Mouse (Mus musculus) testis, adult 2 months (tissue): Measurements from ENCODE around the gene Msl1. TPM values are rescaled to one million over a fixed set of nuclear protein-coding genes. Genes with fewer than 3 reads are reported as not detected.
A peak's percentile ranks its signal among the peaks of the same experiment; 100 is the strongest.

ENCODE experiments used
- H3K27ac ChIP-seq: fragments of 200-500 bp; 2 replicates; pipeline ENCODE4 v1.5.1; 2012; ENCODE audit warnings: low read depth, low read length; ENCODE audit not compliant: control insufficient read depth, insufficient read depth
- H3K27me3 ChIP-seq: fragments of 200-500 bp; 2 replicates; pipeline ENCODE4 v1.6.1; 2012; ENCODE audit warnings: mild to moderate bottlenecking, low read length, moderate library complexity; ENCODE audit not compliant: control insufficient read depth, insufficient read depth
- H3K36me3 ChIP-seq: fragments of 200-500 bp; 2 replicates; pipeline ENCODE4 v1.6.1; 2012; ENCODE audit warnings: mild to moderate bottlenecking, low read length; ENCODE audit not compliant: control insufficient read depth, insufficient read depth
- H3K4me1 ChIP-seq: fragments of 200-500 bp; 2 replicates; pipeline ENCODE4 v1.6.1; 2012; ENCODE audit warnings: low read length; ENCODE audit not compliant: control insufficient read depth, insufficient read depth
- H3K4me3 ChIP-seq: fragments of 200-500 bp; 2 replicates; pipeline ENCODE4 v1.5.1; 2012; ENCODE audit warnings: low read depth, mild to moderate bottlenecking, low read length, moderate library complexity, mixed read lengths; ENCODE audit not compliant: control insufficient read depth
- CTCF ChIP-seq: fragments of 200-500 bp; IDR thresholded peaks from 2 replicates; pipeline ENCODE4 v1.5.1; 2012; ENCODE audit warnings: low read depth, mild to moderate bottlenecking, inconsistent platforms, low read length, moderate library complexity; ENCODE audit not compliant: control insufficient read depth, insufficient read depth, insufficient replicate concordance
- POLR2A ChIP-seq: fragments of 200-500 bp; IDR thresholded peaks from 2 replicates; pipeline ENCODE4 v1.6.1; 2012; ENCODE audit warnings: low read depth, mild to moderate bottlenecking, inconsistent platforms, low read length, moderate library complexity; ENCODE audit not compliant: control insufficient read depth
- polyA plus RNA-seq: library from polyadenylated mRNA; depleted of rRNA; stranded (reverse); fragments of >200 nt; gene quantifications from 2 replicates; pipeline ENCODE4 v1.2.3, GENCODE M21; 2012

The Msl1 gene
- polyA plus RNA-seq, 1 experiment, result 143 TPM

DNA sequence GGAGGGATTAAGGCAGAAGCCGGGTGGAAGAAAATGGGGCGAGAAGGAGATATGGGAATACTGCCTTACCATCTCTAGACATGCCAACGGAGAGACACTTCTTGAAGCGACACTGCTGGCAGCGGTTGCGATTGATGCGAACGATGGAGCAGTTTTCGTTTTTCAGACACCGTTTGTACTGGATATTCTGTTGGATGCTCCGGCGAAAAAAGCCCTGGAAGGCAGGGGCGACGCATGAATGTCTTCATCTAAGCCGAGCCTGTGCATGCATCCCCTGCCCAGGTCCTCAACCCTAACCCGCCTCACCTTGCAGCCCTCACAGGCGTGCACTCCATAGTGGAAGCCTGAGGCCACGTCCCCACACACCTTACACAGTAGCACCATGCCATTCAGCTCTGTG, 24.2 kb upstream of the Msl1 start:
- no peaks in the 10 kb centered on the region for H3K27me3 ChIP-seq
- no peak overlapping the region for H3K27ac ChIP-seq
- H3K4me1 ChIP-seq, result peaks cover 46% of the 10 kb centered on the region
- TF ChIP-seq CTCF (no peak), POLR2A (no peak)
- no peak overlapping the region for H3K4me3 ChIP-seq
- H3K36me3 ChIP-seq, result no peaks in the 10 kb centered on the region

DNA sequence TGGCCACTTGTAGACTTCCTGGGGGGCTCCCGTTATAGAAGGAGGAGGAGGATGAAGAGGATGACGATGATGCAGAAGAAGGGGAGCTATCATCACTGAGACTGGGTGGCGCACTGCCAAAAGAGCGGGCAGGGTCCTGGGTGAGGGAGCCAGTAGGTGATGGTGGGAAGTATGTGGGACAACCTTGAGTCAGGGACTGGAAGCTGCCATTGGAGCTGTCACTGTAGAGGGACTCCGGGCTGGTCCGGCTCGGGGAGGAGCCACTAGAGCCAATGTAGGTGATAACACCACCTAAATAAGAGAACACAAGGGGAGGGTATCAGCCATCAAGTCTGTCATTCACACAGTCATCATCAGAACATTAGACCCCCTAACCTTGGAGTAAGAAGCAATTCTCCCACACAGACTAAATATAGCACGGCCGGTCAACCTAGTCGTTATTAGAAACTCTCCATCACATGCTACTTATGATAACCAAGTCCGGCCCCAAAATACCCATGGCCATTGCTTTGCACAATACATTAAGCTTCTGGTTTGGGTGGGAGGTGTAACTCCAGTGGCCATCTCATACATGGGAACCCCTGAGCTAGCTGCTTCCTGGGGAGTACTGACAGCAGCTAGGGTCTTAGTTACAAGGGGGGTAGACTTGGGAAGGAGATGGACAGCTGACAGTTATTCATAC, 23.3 kb upstream of the Msl1 start:
- no peaks in the 10 kb centered on the region for H3K36me3 ChIP-seq
- no peaks in the 10 kb centered on the region for H3K27me3 ChIP-seq
- TF ChIP-seq CTCF, result no peak
- no peak for TF ChIP-seq POLR2A
- no peak overlapping the region for H3K27ac ChIP-seq
- peaks cover 48% of the 10 kb centered on the region for H3K4me1 ChIP-seq
- no peak overlapping the region; the same call in 1 of the 2 replicates for H3K4me3 ChIP-seq

DNA sequence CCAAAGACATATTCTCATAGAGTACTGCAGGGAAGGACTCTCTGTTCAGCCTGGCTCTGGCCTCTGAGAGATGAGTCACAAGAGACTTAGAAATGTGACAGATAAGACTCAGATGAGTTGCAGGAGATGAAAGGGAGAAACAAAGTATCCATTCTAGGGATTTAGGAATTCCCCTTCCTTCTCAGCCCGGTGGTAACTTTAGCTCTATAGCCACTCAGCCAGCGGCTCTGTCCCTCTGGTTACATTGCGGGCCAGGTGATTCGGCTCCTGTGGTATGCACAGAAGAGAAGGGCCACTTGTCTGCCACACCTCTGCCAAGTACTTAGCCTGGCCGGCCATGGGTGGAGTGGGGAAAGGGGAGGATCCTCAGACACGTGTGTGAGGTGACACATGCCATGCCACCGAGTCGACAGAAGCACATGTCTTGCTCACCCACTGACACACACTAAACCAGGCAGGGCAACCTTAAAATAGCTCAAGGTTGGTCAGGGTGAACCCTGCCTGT, 22.6 kb upstream of the Msl1 start:
- TF ChIP-seq CTCF, result no peak
- no peak for TF ChIP-seq POLR2A

DNA sequence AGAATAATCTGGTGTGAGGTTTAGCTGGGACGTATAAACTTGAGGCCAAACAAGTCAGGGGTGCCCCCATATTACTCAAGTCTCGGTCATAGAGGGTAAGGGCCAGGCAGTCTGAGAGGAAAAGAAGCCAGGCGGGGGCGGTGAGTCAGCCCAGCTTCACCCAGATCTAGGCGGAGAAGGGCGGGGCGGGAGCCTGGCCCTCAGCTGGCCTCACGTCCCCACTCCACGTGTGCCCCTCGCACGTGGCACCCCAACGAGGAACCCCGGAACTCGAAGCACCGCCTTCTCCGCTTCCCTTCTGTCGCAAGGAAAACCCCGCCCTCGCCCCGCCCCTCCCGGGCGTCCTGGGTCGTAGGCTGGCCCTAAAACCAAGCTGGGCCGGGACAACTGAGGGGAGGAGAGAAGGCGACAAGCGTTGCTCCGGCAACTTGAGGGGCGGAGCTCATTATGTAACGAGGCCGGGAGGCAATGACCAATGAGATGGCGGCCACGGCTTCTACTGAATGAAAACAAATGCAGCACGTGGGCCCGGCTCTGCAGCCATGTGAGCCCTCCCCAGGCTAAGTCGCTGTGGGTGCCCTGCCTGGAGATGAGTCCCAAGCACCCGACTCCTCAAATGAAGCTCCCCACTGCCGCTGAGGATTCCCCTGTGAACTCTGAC, 21.6 kb upstream of the Msl1 start:
- peak; percentile 66 for TF ChIP-seq POLR2A
- TF ChIP-seq CTCF, result no peak
- no peaks in the 10 kb centered on the region for H3K27me3 ChIP-seq
- H3K4me3 ChIP-seq, result peak overlapping the region; percentile 89
- peak overlapping the region; percentile 94 for H3K27ac ChIP-seq
- peaks cover 37% of the 10 kb centered on the region for H3K4me1 ChIP-seq
- no peaks in the 10 kb centered on the region for H3K36me3 ChIP-seq

More for the DNA sequence above, 22.6 kb upstream of the Msl1 start:
- Histone ChIP-seq H3K36me3 (no peaks in the 10 kb centered on the region), H3K4me1 (peaks cover 44% of the 10 kb centered on the region), H3K27me3 (no peaks in the 10 kb centered on the region), H3K4me3 (peak overlapping the region; percentile 75), H3K27ac (peak overlapping the region; percentile 71)

DNA sequence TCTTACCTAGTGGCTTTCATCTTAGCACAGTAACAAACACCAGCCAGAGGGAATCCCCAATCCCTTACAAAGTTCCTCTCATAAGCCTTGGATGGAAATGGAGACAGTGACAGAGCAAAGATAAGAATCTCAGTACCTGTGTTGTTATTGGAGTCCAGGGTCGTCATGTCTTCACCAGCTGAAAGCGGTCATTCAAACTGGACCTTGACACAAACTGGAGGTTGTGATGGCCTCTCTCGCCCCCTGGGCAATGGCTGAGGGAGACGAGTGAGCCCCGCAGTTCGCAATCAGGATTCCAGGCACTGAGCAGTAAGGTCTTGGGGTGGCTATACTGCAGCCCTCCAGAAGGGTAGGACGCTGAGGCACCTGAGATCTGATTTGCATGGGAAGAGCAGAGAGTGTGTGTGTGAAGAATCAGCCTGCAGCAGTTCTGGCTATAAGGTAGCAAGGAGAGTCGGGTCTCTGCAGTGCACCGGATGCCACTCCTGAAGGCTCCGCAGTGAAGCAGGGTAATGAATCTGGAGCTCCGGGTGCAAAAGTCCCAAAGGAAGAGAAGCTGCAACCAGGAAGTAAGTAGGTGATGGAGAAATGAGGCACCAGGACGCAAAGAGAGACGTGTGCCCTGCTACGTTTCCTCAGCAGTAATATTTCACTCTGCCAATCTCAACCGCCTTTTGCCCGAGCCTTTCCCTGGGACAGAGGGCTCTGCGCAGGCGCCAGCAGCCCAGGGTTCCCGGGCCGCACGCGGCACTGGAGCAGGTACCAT, 20.6 kb upstream of the Msl1 start, which contains the start of gene Nr1d1:
Gene Nr1d1, minus strand, starts transcription at position 752 of the 766 bp plus-strand sequence.
- H3K4me3 ChIP-seq, result peak within 1 kb of the TSS; percentile 89
- peaks cover 35% of the 10 kb centered on the region for H3K4me1 ChIP-seq
- no peaks in the 10 kb centered on the region for H3K27me3 ChIP-seq
- no peak for TF ChIP-seq CTCF
- peak; percentile 55 for TF ChIP-seq POLR2A
- H3K27ac ChIP-seq, result peak within 1 kb of the TSS; percentile 94
- H3K36me3 ChIP-seq, result no peaks in the 10 kb centered on the region

DNA sequence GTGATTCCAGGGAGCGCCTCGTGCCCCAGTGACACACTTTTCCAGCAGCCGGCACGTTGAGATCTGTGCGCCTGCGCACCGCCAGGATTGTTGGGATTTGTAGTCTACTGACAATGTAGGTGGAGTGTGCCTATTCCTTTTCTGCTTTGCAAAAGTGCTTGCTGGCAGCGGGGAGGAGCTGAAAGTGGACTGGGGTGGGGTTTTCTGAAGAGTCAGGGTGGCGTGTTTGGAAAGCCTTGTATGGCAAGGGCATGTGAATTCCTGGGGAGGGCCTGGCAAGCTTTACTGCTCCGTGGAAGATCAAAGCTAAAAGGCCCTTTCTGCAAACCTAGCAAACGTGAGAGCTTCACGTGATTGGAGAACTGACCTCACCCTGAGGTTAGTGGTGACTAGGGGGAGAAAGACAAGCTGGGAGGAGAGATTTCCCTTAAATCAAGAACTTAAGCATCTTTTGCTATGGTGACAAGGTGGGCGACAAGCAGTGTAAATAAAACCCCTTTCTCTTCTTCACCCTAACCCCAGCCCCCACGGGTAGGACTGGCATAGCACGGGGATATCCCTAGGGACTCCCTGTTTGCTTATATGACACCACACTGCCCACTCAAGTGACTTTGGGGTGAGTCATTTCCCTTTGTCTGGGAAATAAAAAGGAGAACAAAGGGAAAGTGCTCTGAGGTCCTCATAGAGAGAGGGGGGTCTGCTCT, 19.8 kb upstream of the Msl1 start:
- H3K36me3 ChIP-seq, result no peaks in the 10 kb centered on the region

More for the DNA sequence above, 19.8 kb upstream of the Msl1 start:
- Histone ChIP-seq H3K27ac (peak overlapping the region; percentile 75), H3K27me3 (no peaks in the 10 kb centered on the region), H3K4me1 (peaks cover 31% of the 10 kb centered on the region), H3K4me3 (peak overlapping the region; percentile 89)
- TF ChIP-seq POLR2A, result no peak; the same call in 1 of the 2 replicates
- no peak for TF ChIP-seq CTCF
